Mouse (Mus musculus): ENCODE results near the gene Rpf2. TPM values are rescaled to one million over a fixed set of nuclear protein-coding genes. Genes with fewer than 3 reads are reported as not detected.

Rpf2 gene
- total RNA-seq (2021) = 10 to 100 TPM; 13.5 to 17.3 TPM
- long read RNA-seq, experiment 1, transcript Rpf2-206 (10 exons, 1,296 nt) = major isoform, 5 of 8 reads
- long read RNA-seq, experiment 1, partial matches to known transcripts = 0 of 8 reads
- long read RNA-seq, experiment 1, other reads (novel, unspliced or antisense) = 3 of 8 reads
- long read RNA-seq, experiment 2, transcript Rpf2-206 (10 exons, 1,296 nt) = major isoform, 8 of 11 reads
- long read RNA-seq, experiment 2, partial matches to known transcripts = 0 of 11 reads
- long read RNA-seq, experiment 2, other reads (novel, unspliced or antisense) = 3 of 11 reads

DNA sequence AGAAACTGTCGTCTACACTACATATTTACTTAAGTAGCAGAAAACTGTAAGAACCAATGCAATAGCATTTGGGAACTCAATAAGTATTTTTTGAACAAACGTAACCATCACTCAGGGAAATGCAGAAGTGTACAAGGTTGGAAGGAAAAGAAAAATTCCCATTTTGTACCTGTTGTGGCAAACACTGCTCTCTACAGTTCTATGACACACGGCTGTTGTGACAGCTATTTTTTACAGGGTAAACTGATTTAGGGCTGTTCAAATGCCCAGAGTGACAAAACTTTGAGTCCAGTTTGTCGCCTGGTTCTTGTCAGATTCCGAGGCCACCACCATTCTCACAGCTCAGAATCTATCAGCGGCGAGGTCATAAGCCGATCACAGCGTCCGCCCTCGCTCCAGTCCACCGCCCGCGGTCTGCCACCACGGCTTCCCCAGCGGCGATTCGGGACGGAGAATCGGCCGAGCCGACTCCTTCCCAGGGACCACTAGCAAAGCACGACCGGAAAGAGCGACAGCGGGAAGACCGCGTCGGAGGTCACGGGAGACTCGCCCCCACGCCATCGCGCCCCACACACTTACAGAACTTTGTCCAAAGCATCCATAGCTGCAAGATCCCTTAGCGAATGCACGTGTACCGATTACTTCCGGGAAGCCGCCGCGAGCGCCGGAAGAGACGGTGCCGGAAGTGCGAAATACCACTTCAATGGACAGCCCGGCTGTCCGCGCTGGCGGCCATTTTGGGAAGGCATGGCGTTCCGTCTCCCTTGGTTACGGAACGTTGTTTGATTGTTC lies at the start of gene Rpf2:
Gene Rpf2 (minus strand): TSS at position 663 of the 792 bp plus-strand sequence.
- Histone ChIP-seq H3K4me3 (peak within 1 kb of the TSS; percentile 95), H3K27ac (peak within 1 kb of the TSS; percentile 90)
- TF ChIP-seq CTCF (IDR thresholded peaks at IDR 0.05) = no peak
- intact Hi-C loops (cut with DNase I) = no loop called here
- DNase-seq = peak; percentile 90

DNA sequence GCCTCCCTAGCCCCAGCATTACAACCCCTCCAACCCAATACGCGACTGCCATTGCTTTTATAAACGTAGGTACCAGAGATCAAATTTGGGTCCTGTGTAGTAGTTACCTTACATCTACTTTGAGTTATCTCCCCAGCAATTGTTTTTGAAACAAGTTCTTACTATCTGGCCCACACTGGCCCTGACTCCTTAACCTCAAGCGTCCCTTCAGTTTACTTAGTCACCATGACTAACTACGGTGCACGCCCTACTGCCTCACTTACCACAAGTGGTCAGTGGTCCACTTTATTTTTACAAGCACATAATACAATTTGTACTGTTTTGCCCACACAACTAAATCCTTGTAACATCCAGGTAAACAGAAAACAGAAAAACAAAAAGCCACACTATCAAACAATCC lies 45.8 kb upstream of the Rpf2 start:
- intact Hi-C loops (cut with DNase I) = no loop called here
- DNase-seq = no peak
- Histone ChIP-seq H3K27ac (no peak overlapping the region), H3K4me3 (no peak overlapping the region)
- TF ChIP-seq CTCF (IDR thresholded peaks at IDR 0.05) = no peak

- no peak for TF ChIP-seq CTCF (IDR thresholded peaks at IDR 0.05)
- intact Hi-C loops (cut with DNase I) = no loop called here
- no peak for DNase-seq
- Histone ChIP-seq H3K27ac (no peak overlapping the region), H3K4me3 (no peak overlapping the region)
Observed at GRCm38 (mm10) chr10:40286767-40287166, 39.9 kb upstream of the Rpf2 start.

- no peak overlapping the region for H3K4me3 ChIP-seq
Observed at GRCm38 (mm10) chr10:40285571-40285970, 38.7 kb upstream of the Rpf2 start.

GRCm38 (mm10) chr10:40284997-40285396 lies 38.2 kb upstream of the Rpf2 start:
- Histone ChIP-seq H3K27ac (no peak overlapping the region), H3K4me3 (no peak overlapping the region)
- TF ChIP-seq CTCF (IDR thresholded peaks at IDR 0.05) = no peak
- no peak for DNase-seq
- intact Hi-C loops (cut with DNase I) = no loop called here

More at GRCm38 (mm10) chr10:40285571-40285970, 38.7 kb upstream of the Rpf2 start:
- TF ChIP-seq CTCF (IDR thresholded peaks at IDR 0.05) = no peak
- no peak for DNase-seq
- intact Hi-C loops (cut with DNase I) = no loop called here
- no peak overlapping the region for H3K27ac ChIP-seq

DNA sequence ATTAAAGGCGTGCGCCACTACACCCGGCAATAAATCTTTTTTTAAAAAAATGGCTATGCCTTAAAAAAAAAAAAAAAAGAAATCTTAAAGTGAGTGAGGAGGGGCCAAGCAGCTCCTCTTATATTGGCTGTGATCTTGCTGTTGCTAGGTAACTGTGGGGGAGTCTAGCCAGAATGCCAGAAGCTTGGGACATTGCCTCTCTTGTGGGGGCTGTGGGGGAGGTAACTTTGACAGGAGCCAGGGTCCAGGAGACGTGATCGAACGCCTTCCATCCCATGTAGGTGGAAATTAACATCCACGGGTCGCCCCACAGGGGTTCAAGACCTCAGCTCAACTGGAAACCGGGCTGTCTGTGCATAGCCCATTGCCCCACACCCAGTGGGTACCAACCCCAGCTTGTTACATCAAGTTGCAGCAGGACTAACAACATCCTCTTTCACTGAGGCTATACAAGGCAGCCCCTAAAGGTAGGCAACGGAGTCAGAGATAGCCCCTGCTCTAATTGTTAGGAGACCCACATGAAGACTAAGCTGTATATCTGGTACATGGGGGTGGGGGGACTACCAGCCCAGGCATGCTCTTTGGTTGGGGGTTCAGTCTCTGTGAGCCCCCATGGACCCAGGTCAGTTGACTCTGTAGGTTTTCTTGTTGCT lies 37.5 kb upstream of the Rpf2 start:
- TF ChIP-seq CTCF (IDR thresholded peaks at IDR 0.05) = no peak
- intact Hi-C loops (cut with DNase I) = no loop called here
- H3K27ac ChIP-seq = no peak overlapping the region

GRCm38 (mm10) chr10:40283636-40284035 lies 36.8 kb upstream of the Rpf2 start:
- Histone ChIP-seq H3K27ac (no peak overlapping the region), H3K4me3 (no peak overlapping the region)
- TF ChIP-seq CTCF (IDR thresholded peaks at IDR 0.05) = no peak
- intact Hi-C loops (cut with DNase I) = no loop called here
- peak; percentile 55 for DNase-seq

More for the DNA sequence above, 37.5 kb upstream of the Rpf2 start:
- H3K4me3 ChIP-seq = no peak overlapping the region
- DNase-seq = peak; percentile 27

GRCm38 (mm10) chr10:40281565-40281964 lies 34.7 kb upstream of the Rpf2 start:
- no peak overlapping the region for H3K27ac ChIP-seq
- no peak for TF ChIP-seq CTCF (IDR thresholded peaks at IDR 0.05)
- no peak overlapping the region for H3K4me3 ChIP-seq
- intact Hi-C loops (cut with DNase I) = no loop called here
- no peak for DNase-seq

DNA sequence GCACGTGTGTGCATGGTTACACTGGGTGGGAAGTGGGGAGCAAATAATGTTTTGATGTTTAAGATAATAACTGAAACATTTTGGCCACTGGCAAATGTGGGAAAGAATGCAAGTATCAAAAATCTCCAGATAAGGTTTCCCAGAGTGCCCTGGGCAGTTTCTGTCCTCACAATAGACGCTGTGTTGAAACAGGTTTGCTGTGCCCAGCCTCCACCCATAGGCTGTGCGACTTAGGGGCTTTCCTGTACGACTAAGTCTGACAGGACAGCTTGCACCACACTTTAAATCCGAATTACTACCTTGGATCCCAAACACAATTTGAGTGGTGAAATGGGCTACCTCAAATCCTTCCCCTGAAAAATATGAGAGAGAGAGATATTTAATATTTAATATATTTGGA lies 31.5 kb upstream of the Rpf2 start:
- Histone ChIP-seq H3K27ac (no peak overlapping the region), H3K4me3 (no peak overlapping the region)
- intact Hi-C loops (cut with DNase I) = no loop called here
- DNase-seq = no peak
- TF ChIP-seq CTCF (IDR thresholded peaks at IDR 0.05) = no peak

- intact Hi-C loops (cut with DNase I) = no loop called here
- TF ChIP-seq CTCF (IDR thresholded peaks at IDR 0.05) = no peak
- no peak for DNase-seq
- Histone ChIP-seq H3K27ac (no peak overlapping the region), H3K4me3 (no peak overlapping the region)
Observed at GRCm38 (mm10) chr10:40275991-40276390, 29.2 kb upstream of the Rpf2 start.

DNA sequence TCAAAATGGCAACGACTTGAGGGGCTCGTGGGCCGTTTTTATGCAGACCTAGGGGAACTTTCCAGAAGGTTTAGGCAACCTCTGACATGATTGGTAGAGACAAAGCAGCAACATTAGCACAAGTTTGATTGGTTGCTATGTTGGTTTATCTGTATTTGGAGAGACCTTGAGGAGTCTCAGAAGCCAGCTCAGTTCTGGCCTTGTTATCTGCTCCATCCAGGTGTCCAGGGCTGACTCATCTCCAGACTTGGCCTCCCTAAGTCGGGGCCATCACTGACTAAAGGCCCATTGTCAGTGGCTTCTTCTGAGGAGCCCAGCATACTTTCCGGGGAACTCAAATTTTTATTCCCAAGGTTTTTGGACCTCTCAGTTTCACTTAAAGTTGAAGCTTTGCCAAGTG lies 27.1 kb upstream of the Rpf2 start:
- DNase-seq = no peak
- Histone ChIP-seq H3K27ac (no peak overlapping the region), H3K4me3 (no peak overlapping the region)
- intact Hi-C loops (cut with DNase I) = no loop called here
- no peak for TF ChIP-seq CTCF (IDR thresholded peaks at IDR 0.05)

GRCm38 (mm10) chr10:40271216-40271615 lies 24.4 kb upstream of the Rpf2 start:
- Histone ChIP-seq H3K27ac (no peak overlapping the region), H3K4me3 (no peak overlapping the region)
- TF ChIP-seq CTCF (IDR thresholded peaks at IDR 0.05) = no peak
- intact Hi-C loops (cut with DNase I) = no loop called here
- DNase-seq = no peak

DNA sequence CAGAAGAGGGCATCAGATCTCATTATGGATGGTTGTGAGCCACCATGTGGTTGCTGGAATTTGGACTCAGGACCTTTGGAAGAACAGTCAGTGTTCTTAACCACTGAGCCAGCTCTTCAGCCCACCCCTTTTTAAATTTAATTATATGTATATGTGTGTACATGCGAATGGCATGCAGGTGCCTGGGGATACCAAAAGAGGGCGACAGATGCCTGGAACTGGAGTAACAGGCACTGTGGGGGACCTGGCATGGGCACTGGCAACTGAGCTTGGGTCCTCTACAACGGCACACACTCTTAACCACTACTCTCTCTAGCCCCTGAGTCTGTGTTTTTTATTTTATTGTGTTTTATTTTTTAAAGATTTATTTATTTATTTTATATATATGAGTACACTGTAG lies 18.1 kb upstream of the Rpf2 start:
- TF ChIP-seq CTCF (IDR thresholded peaks at IDR 0.05) = peak; percentile 15; the same call in 1 of the 2 replicates
- DNase-seq = no peak
- no peak overlapping the region for H3K27ac ChIP-seq
- no peak overlapping the region for H3K4me3 ChIP-seq
- intact Hi-C loops (cut with DNase I) = no loop called here

Data from gastrocnemius, adult 2 months (tissue).